Mouse (Mus musculus) myocyte (in vitro differentiated cells): ENCODE measurements around the gene Cnga1. TPM values are rescaled to one million over a fixed set of nuclear protein-coding genes. Genes with fewer than 3 reads are reported as not detected.

Source experiments
- H3K27me3 ChIP-seq: one replicate; pipeline ENCODE4 v1.6.1; 2011; ENCODE audit not compliant: control insufficient read depth, insufficient read depth, insufficient read length
- H3K36me3 ChIP-seq: one replicate; pipeline ENCODE4 v1.6.1; 2011; ENCODE audit not compliant: control insufficient read depth, insufficient read depth
- H3K4me2 ChIP-seq: one replicate; pipeline ENCODE4 v1.6.1; 2011; ENCODE audit warnings: low read depth, control low read depth
- H3K4me3 ChIP-seq: one replicate; pipeline ENCODE4 v1.5.1; 2011; ENCODE audit warnings: mild to moderate bottlenecking, control low read depth, moderate library complexity
- H3K79me2 ChIP-seq: one replicate; pipeline ENCODE4 v1.6.1; 2011; ENCODE audit not compliant: control insufficient read depth, insufficient read depth
- H3ac ChIP-seq: one replicate; pipeline ENCODE4 v1.6.1; 2011; ENCODE audit not compliant: control insufficient read depth, insufficient read length
- CEBPB ChIP-seq: IDR thresholded peaks from 2 replicates; pipeline ENCODE4 v1.6.1; 2011; ENCODE audit warnings: mild to moderate bottlenecking, moderate library complexity; ENCODE audit not compliant: poor library complexity, insufficient read depth, severe bottlenecking
- E2F4 ChIP-seq: IDR thresholded peaks from one replicate; pipeline ENCODE4 v1.6.1; 2011; ENCODE audit warnings: mild to moderate bottlenecking, control low read depth, moderate library complexity; ENCODE audit not compliant: insufficient read depth
- MAX ChIP-seq: IDR thresholded peaks from one replicate; pipeline ENCODE4 v1.6.1; 2011; ENCODE audit warnings: low read depth, mild to moderate bottlenecking, control low read depth
- MYOD1 ChIP-seq, 3 experiments: IDR thresholded peaks; one replicate each; pipeline ENCODE4 v1.6.1; 2011; ENCODE audit warnings: control low read depth in 2 of 3, low read depth in 2 of 3, mild to moderate bottlenecking in 2 of 3, moderate library complexity in 1 of 3; ENCODE audit not compliant: insufficient read length in 2 of 3, control insufficient read depth in 1 of 3
- MYOG ChIP-seq, 3 experiments: IDR thresholded peaks; one replicate each; pipeline ENCODE4 v1.6.1; 2011; ENCODE audit warnings: control low read depth in 2 of 3, low read depth in 2 of 3, mild to moderate bottlenecking in 2 of 3; ENCODE audit not compliant: insufficient read length in 2 of 3, control insufficient read depth in 1 of 3, insufficient read depth in 1 of 3
- POLR2A ChIP-seq: IDR thresholded peaks from one replicate; pipeline ENCODE4 v1.6.1; 2011; ENCODE audit warnings: low read depth, mild to moderate bottlenecking, control low read depth, moderate library complexity; ENCODE audit not compliant: insufficient read length
- POLR2AphosphoS2 ChIP-seq: IDR thresholded peaks from one replicate; pipeline ENCODE4 v1.6.1; 2011; ENCODE audit warnings: low read depth, control low read depth; ENCODE audit not compliant: insufficient read length
- REST ChIP-seq: IDR thresholded peaks from one replicate; pipeline ENCODE4 v1.6.1; 2011; ENCODE audit warnings: mild to moderate bottlenecking, control low read depth, moderate library complexity; ENCODE audit not compliant: insufficient read depth, insufficient read length
- SRF ChIP-seq: IDR thresholded peaks from one replicate; pipeline ENCODE4 v1.6.1; 2011; ENCODE audit warnings: low read depth; ENCODE audit not compliant: control insufficient read depth, insufficient read length
- TCF12 ChIP-seq: IDR thresholded peaks from one replicate; pipeline ENCODE4 v1.6.1; 2011; ENCODE audit warnings: mild to moderate bottlenecking, control low read depth; ENCODE audit not compliant: poor library complexity, insufficient read depth, severe bottlenecking
- TCF3 ChIP-seq: IDR thresholded peaks from one replicate; pipeline ENCODE4 v1.6.1; 2011; ENCODE audit warnings: low read depth, control low read depth; ENCODE audit not compliant: insufficient read length
- USF1 ChIP-seq: IDR thresholded peaks from one replicate; pipeline ENCODE4 v1.6.1; 2011; ENCODE audit warnings: low read depth, mild to moderate bottlenecking, control low read depth, moderate library complexity
- polyA plus RNA-seq: library from polyadenylated mRNA; unstranded; fragments of >200 nt; fragmentation: generic; extraction: Trizol; gene quantifications from one replicate; pipeline ENCODE4 v1.2.1, GENCODE M21; 2012; ENCODE audit warnings: missing spikeins

Gene Cnga1
- polyA plus RNA-seq, 1 experiment, result not detected

GRCm38 (mm10) chr5:72664126-72664525 is 20.1 kb upstream of the Cnga1 start:
- Histone ChIP-seq H3ac (no peak overlapping the region), H3K27me3 (no peaks in the 10 kb centered on the region), H3K4me2 (no peak overlapping the region), H3K4me3 (no peak overlapping the region), H3K79me2 (no peaks in the 10 kb centered on the region), H3K36me3 (no peaks in the 10 kb centered on the region)
- no peak for TF ChIP-seq CEBPB

GRCm38 (mm10) chr5:72661051-72661781 is 17.1 kb upstream of the Cnga1 start:
- no peak for TF ChIP-seq MYOG (IDR thresholded peaks at IDR 0.05; ENCODE audit: control insufficient read depth in 1 of 3, insufficient read depth in 1 of 3, insufficient read length in 2 of 3, low read depth in 2 of 3)
- no peak for TF ChIP-seq REST
- TF ChIP-seq MYOD1 (IDR thresholded peaks at IDR 0.05; ENCODE audit: control insufficient read depth in 1 of 3, insufficient read length in 2 of 3, low read depth in 2 of 3), result no peak
- no peak for TF ChIP-seq CEBPB
- TF ChIP-seq TCF3, result no peak
- no peak for TF ChIP-seq USF1
- TF ChIP-seq SRF, result no peak
- TF ChIP-seq POLR2AphosphoS2, result no peak
- TF ChIP-seq E2F4, result no peak
- TF ChIP-seq POLR2A, result no peak
- TF ChIP-seq TCF12, result no peak
- no peak for TF ChIP-seq MAX
- H3K4me2 ChIP-seq, result no peak overlapping the region
- H3K36me3 ChIP-seq, result no peaks in the 10 kb centered on the region
- no peak overlapping the region for H3K4me3 ChIP-seq
- H3K79me2 ChIP-seq, result no peaks in the 10 kb centered on the region
- no peaks in the 10 kb centered on the region for H3K27me3 ChIP-seq
- H3ac ChIP-seq, result no peak overlapping the region

- no peak overlapping the region for H3K4me3 ChIP-seq
- TF ChIP-seq POLR2A (no peak), E2F4 (no peak), TCF12 (no peak), USF1 (no peak), MYOD1 (IDR thresholded peaks at IDR 0.05; ENCODE audit: control insufficient read depth in 1 of 3, insufficient read length in 2 of 3, low read depth in 2 of 3) (no peak), POLR2AphosphoS2 (no peak), CEBPB (no peak)
- no peak overlapping the region for H3K4me2 ChIP-seq
- H3K27me3 ChIP-seq, result no peaks in the 10 kb centered on the region
- H3ac ChIP-seq, result no peak overlapping the region
- H3K36me3 ChIP-seq, result no peaks in the 10 kb centered on the region
- no peaks in the 10 kb centered on the region for H3K79me2 ChIP-seq
Measured at GRCm38 (mm10) chr5:72658375-72658774, 14.3 kb upstream of the Cnga1 start.

- no peaks in the 10 kb centered on the region for H3K27me3 ChIP-seq
- no peak overlapping the region for H3K4me3 ChIP-seq
- H3K79me2 ChIP-seq, result no peaks in the 10 kb centered on the region
- TF ChIP-seq SRF (no peak), TCF3 (no peak), MYOD1 (IDR thresholded peaks at IDR 0.05; ENCODE audit: control insufficient read depth in 1 of 3, insufficient read length in 2 of 3, low read depth in 2 of 3) (no peak), REST (no peak), POLR2AphosphoS2 (no peak), E2F4 (no peak), CEBPB (no peak), USF1 (no peak), MYOG (IDR thresholded peaks at IDR 0.05; ENCODE audit: control insufficient read depth in 1 of 3, insufficient read depth in 1 of 3, insufficient read length in 2 of 3, low read depth in 2 of 3) (no peak)
- no peak overlapping the region for H3ac ChIP-seq
- no peaks in the 10 kb centered on the region for H3K36me3 ChIP-seq
- H3K4me2 ChIP-seq, result no peak overlapping the region
Measured at GRCm38 (mm10) chr5:72656270-72656791, 12.3 kb upstream of the Cnga1 start.

GRCm38 (mm10) chr5:72653068-72653674 is 9.1 kb upstream of the Cnga1 start:
- Histone ChIP-seq H3K27me3 (no peaks in the 10 kb centered on the region), H3ac (no peak overlapping the region), H3K4me2 (no peak overlapping the region), H3K79me2 (no peaks in the 10 kb centered on the region), H3K4me3 (no peak overlapping the region), H3K36me3 (no peaks in the 10 kb centered on the region)
- TF ChIP-seq MYOG (IDR thresholded peaks at IDR 0.05; ENCODE audit: control insufficient read depth in 1 of 3, insufficient read depth in 1 of 3, insufficient read length in 2 of 3, low read depth in 2 of 3), result no peak
- no peak for TF ChIP-seq POLR2A
- TF ChIP-seq E2F4, result no peak
- no peak for TF ChIP-seq MAX
- no peak for TF ChIP-seq SRF
- no peak for TF ChIP-seq MYOD1 (IDR thresholded peaks at IDR 0.05; ENCODE audit: control insufficient read depth in 1 of 3, insufficient read length in 2 of 3, low read depth in 2 of 3)
- no peak for TF ChIP-seq USF1
- no peak for TF ChIP-seq POLR2AphosphoS2
- TF ChIP-seq REST, result no peak
- no peak for TF ChIP-seq CEBPB
- TF ChIP-seq TCF12, result no peak
- no peak for TF ChIP-seq TCF3
